Mouse (Mus musculus) embryonic stem cell, embryonic (primary cell): ENCODE measurements at regions not wholly inside any gene's neighbourhood (a gene's known extent, or its start where the extent isn't known, plus 50 kb on each side); places are given as distances from the start of the nearest gene placed in this dataset.

Experiments used
- CTCF ChIA-PET, 4 experiments: fragments of 300-600 bp in 2 of 4; fragments of 350-600 bp in 2 of 4; sonication (Branson Sonifier 250); formaldehyde crosslinking; loops; one replicate each; lab custom pipeline; 2022; ENCODE audit warnings: inconsistent platforms in 2 of 4; lab: Charles Lee
- POLR2A ChIA-PET, 4 experiments: fragments of 300-600 bp in 2 of 4; fragments of 350-600 bp in 2 of 4; sonication (Branson Sonifier 250); formaldehyde crosslinking; loops; one replicate each; lab custom pipeline; 2022; ENCODE audit warnings: antibody characterized with exemption in 4 of 4, inconsistent platforms in 1 of 4; lab: Charles Lee

- ChIA-PET CTCF (no interaction called here), POLR2A (no interaction called here)
Measured at GRCm38 (mm10) chr15:40075334-40075893, 58.8 kb upstream of the 9330182O14Rik start.

DNA sequence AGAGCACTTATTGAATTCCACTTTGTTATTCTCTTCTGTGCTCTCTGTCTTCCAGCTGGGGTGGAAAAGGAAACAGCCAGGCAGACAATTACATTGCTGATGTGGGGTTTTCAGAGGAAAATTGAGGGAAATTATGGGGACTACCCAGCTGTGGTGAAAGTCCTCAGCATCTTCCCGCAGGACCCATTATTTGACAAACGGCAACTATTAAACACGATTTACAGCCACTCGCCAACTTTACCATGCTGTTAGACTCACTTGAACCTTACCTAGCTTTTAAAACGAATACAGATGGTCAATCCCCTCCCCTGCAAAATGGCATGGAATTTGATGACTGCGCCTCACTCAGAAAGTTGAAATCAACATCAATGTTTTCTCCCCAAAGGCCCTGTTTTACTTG, 54.3 kb upstream of the 9330182O14Rik start:
- POLR2A ChIA-PET = interaction anchor here in 1 of 4 experiments (1.3 kb wide), 1 partner anchor 24 kb away, joined by 3 read pairs; no protein-coding TSS in a partner anchor
- CTCF ChIA-PET = no interaction called here
